Mouse (Mus musculus) spleen, postnatal 36 days (tissue): ENCODE results near the gene Satl1.
A peak's percentile ranks its signal among the peaks of the same experiment; 100 is the strongest.
"Not testable (repeated sequence)": the region's sequence is repeated elsewhere in the genome, so short reads cannot be mapped to it uniquely, and the experiment has no call there.

Experiments
- DNase-seq, 2 experiments: peaks; one replicate each; pipeline ENCODE4 v3.0.0; 2022; ENCODE audit warnings: low spot score in 2 of 2, mixed read lengths in 1 of 2

Satl1 gene

DNA sequence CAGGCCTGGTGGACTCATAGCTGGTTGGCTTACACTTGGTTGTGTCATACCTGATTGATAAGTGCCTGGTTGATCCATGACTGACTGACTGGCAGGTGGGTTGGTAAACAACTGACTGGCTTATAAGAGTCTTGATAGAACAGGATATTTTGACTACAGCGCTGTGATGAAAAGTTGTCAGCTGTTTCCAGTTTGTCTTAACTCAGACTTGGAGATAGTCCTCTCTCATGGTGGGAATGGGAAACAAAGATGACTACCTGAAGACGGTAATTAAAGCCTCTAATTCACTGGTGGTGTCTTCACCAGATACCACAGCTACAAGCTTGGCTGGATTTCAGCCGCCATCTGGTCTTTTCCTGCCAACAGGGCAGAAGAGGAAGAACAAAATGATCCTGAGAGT, at the start of gene Satl1:
Satl1 (minus strand) TSS at position 101 of the 400 bp plus-strand sequence.
- no peak for DNase-seq

DNA sequence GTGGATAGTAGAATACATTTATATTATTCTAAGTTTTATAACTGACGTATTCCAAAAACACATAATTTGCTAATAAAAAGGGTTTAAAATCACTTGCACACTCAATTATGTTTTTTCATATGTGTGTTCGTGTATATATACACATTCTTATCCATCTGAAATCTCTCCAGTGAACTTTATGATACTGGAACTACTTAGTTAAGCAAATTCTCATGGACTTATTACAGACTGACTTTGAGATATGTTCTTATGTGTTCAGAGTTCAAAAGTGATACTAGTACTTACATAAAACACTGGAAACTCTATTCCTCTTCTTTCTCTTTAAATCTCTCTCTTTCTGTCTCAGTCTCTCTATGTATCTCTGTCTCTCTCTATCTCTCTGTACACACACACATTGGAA, 31.5 kb upstream of the Satl1 start:
- DNase-seq: no peak

DNA sequence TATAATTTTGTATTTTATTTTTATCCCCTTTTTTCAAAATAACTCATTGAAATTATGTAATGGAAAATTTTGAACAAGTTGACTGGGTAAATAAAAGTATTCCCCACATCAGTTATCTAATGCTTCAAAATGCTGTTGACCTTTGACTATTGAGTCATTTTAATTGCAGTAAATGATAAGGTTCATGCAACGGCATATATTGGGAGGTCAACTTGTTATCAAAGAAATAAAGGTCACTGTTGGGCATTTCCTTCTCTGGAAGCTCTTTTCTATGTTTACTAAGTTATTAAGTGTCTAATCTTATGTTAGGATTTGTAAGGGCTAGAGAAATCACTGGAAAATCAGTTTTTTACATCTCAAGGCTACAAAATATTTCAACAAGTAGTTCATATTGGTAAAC, 31.0 kb upstream of the Satl1 start:
- DNase-seq: no peak

DNA sequence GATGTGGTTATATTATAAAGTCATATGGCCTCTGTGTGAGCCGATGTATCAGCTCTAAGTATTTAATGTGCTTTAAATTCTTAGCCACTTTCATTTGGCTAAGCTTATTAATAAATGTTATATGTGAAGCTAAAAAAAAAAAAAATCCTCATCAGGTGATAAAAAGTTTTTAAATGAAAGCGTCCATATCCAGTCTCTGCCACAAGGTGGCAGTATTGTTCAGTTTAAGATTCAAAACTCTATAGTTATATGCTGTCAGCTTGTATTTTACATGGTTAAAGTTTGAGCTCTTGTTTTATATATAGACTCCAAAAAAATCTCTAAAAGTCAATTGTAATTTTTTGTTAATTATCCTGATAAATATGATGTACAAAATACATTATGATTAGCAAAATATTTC, 16.4 kb upstream of the Satl1 start:
- DNase-seq: not testable (repeated sequence)

DNA sequence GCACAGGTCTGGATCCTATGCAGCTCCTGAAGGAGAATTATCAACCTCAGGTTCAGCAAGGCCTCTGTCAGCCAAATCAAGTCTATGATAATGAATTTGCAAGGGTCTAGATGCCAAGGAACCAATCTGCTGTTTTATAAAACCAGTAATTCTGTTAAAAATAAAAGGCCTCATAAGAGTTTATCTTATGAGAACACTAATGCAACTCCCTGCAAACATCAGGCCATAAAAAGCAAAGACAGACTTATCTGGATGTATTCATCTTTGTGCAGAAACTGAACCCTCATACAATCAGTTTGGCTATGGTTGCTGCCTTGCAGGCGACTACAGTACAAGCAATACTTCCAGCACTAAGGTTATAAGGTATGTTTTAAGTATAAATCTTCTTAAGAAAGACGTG, 5.7 kb upstream of the Satl1 start:
- no peak for DNase-seq

DNA sequence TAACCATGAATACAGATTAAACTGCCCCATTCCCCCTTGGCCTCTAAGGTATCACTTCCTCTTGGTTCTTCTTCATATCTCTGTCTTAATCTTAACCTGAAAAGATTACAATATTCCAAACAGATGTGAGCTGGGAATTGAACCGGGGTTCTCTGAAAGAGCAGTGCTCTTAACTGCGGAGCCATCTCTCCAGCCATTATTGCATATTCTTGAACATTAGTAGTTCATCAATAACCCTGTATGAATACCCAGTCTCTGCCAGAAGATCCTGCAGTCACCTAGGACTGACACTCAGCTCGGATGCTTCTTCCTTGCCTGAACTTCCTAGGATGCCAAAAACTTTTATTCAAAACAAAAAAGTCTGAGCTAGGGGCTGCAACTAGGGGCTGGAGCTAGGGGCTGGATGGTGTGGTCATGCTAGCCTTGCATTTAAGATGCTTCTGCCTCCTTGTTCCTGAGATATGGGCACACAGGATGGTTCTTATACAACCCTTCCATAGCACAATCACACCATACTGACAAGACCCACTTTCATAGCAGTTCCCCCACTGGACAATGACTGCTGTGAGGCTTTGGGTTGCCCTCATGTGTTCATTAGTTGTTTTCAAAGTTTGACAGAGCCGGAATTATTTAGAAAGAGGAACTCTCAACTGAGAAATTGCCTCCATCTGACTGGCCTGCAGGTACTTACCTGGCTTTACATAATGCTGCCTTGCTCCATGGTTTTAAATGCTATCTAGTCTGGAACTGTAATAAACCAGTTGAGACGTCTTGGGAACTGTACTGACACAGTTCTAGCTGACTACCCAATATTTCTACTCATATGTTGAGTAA, 35.8 kb downstream of the Satl1 start:
- DNase-seq: peak; percentile 24 to 46

DNA sequence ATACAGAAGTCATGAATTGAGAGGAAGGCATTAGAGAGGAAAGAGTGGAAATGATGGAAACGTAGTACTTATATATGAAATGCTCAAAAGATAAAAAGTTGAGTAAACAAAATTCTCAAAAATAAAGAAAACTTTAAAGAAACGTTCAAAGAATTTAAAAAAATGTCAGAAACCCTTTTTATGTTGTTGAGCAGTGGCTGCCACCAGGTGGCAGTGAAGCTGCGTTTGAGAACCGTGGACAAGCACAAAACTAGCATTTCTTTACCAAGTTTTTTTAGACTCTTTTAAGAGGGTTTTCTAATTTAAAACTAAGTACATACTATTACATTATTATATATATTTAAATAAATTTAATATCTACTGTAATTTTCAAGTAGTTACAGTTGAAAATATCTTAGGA, 38.2 kb downstream of the Satl1 start:
- no peak for DNase-seq

DNA sequence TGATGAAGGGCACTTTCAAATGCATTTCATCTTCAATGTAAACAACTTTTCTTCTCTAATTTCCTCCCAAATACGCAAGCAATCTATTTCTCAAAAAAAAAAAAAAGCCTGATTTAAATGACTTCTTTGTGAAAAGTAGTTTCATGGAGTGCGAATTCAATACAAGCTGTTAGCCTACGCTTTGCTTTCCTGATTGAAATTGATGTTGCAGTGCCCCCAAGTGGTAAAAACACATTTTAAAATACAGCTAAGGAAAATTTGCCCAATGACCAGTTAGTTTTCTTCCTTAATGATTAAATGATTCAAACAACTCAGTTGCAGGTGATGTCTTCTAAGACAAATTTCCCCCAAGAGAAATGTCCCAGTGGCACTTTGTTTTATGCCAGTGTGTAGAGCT, 58.2 kb downstream of the Satl1 start:
- no peak for DNase-seq

DNA sequence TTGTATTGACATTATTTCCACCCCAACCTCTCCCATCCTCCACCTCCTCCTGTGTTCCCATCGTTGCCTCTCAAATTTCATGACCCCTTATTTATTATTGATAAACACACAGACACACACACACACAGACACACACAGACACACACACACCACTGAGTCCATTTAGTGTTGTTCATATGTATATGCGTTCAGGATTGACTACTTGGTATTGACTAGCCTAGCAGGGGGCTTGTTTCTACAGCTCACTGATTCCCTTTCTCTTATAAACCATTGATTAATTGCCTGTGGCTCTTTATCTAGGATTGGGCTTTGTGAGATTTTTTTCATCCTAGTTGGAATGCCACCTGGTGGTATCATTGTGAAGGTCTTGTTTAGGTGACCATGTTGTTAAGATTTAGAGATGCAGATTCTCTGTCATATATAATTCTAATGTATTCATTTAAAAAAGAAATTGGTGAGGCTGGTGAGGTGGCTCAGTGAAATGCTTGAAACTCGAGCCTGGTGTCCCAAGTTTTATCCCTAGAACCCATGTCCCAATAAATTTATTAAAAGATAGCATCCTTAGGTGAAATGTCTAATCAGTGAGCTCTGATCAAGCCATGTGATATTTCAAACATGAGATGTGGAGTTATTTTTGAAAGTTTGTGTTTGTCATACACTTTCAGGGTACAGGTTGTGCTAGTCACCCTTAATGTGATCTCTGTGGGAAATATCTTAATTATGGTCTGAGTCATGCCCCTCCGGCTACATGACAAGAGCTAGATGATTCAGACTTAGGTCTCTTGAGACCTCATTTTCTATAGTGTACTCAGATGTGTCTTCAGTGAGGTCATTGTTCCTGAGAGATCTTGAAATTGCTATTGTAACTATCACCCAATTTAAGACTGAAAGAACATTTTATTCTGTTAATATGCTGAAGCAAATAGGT, 58.8 kb downstream of the Satl1 start:
- DNase-seq: no peak

DNA sequence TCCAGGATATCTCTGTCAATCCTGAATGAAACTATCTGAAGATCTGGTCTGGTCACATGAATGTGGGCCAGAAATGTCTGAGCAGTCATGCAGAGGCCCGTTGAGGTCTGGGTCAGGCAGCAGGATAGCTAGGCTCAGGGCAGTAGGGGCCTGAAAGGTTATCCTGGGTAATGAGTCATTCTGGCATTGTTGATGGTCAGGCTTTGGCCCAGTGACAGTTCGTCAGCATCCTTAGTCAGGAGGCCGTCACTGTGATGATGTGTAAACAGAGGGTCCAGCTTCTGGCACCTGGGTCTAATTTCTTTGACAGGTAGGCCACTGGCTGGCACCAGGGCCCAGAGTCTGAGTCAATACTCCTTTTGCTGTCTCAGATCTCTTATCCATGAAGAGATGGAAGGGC, 67.1 kb downstream of the Satl1 start:
- DNase-seq: no peak
